Mouse (Mus musculus) heart, embryonic 11.5 days (tissue): Measurements from ENCODE around the gene Gm13287. TPM values are rescaled to one million over a fixed set of nuclear protein-coding genes. Genes with fewer than 3 reads are reported as not detected.
"Not testable (repeated sequence)": the region's sequence is repeated elsewhere in the genome, so short reads cannot be mapped to it uniquely, and the experiment has no call there.

ENCODE experiments used
- ATAC-seq: fragments of 200-750 bp; cut with Nextera tagmentation; replicated peaks from 2 replicates; pipeline ENCODE4 v1.8.0; 2017; ENCODE audit warnings: moderate library complexity; ENCODE audit not compliant: insufficient number of reproducible peaks, low FRiP score, low TSS enrichment
- H3K27ac ChIP-seq: fragments of 300-500 bp; sonication (generic); 2 replicates; pipeline ENCODE4 v1.5.1; 2014; ENCODE audit warnings: mild to moderate bottlenecking, low read depth, low read length
- H3K27me3 ChIP-seq: fragments of 300-500 bp; sonication (generic); 2 replicates; pipeline ENCODE4 v1.6.1; 2014; ENCODE audit warnings: mild to moderate bottlenecking, low read length, mixed read lengths; ENCODE audit not compliant: control insufficient read depth, insufficient read depth
- H3K36me3 ChIP-seq: fragments of 300-500 bp; sonication (generic); 2 replicates; pipeline ENCODE4 v1.6.1; 2014; ENCODE audit warnings: mild to moderate bottlenecking, low read length, moderate library complexity, mixed read lengths; ENCODE audit not compliant: control insufficient read depth, insufficient read depth
- H3K4me1 ChIP-seq: fragments of 300-500 bp; sonication (generic); 2 replicates; pipeline ENCODE4 v1.6.1; 2014; ENCODE audit warnings: low read length; ENCODE audit not compliant: control insufficient read depth, insufficient read depth
- H3K4me2 ChIP-seq: fragments of 300-500 bp; sonication (generic); 2 replicates; pipeline ENCODE4 v1.6.1; 2014; ENCODE audit warnings: mild to moderate bottlenecking, moderate library complexity
- H3K4me3 ChIP-seq: fragments of 300-500 bp; sonication (generic); 2 replicates; pipeline ENCODE4 v1.5.1; 2014; ENCODE audit warnings: low read depth, low read length
- H3K9ac ChIP-seq: fragments of 300-500 bp; sonication (generic); 2 replicates; pipeline ENCODE4 v1.6.1; 2014; ENCODE audit warnings: mild to moderate bottlenecking, low read depth, low read length, moderate library complexity
- H3K9me3 ChIP-seq: fragments of 300-500 bp; sonication (generic); replicated peaks from 2 replicates; pipeline ENCODE4 v1.6.1; 2016; ENCODE audit warnings: low read length; ENCODE audit not compliant: control insufficient read depth
- WGBS: fragments of 180-500 bp; shearing (Covaris S2); extraction: QIAGEN DNeasy Blood & Tissue Kit; methylation state at CpG from one replicate; pipeline ENCODE4 v1.1.7; 2014; ENCODE audit not compliant: insufficient replicate concordance; 5-methylcytosine and 5-hydroxymethylcytosine counted together
- polyA plus RNA-seq: library from polyadenylated mRNA; unstranded; fragments of >200 nt; fragmentation: Nextera tagmentation; extraction: Ambion mirVana; gene quantifications from 2 replicates; pipeline ENCODE4 v1.2.1, GENCODE M21; 2014

The Gm13287 gene
- polyA plus RNA-seq = not detected in 2 replicates

DNA sequence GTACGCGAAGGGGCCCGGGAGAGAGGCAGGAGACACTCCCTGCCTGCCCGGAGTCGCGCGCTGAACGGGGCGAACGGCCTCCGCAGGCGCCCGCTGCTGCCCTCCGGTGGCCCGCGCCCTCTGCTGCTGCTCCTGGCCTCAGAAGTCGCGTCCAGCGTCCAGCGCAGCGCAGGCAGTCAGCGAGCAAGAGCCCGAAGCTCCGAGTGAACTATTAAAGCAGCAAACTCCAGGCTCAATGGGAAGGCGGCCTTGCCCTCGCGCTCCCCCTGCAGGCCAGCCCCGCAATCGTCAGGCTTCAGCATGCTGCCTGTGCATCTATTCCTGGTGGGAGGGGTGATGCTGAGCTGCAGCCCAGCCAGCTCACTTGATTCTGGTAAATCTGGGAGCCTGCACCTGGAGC lies at the start of gene Gm13287:
Gene Gm13287, plus strand, starts transcription at position 301 of the 400 bp plus-strand sequence.
- not testable (repeated sequence) for H3K9ac ChIP-seq, H3K9me3 ChIP-seq, H3K4me3 ChIP-seq, ATAC-seq, H3K36me3 ChIP-seq, H3K27ac ChIP-seq, H3K4me1 ChIP-seq, H3K27me3 ChIP-seq
- no CpG with 5 or more reads among the region's 29 CpGs for WGBS
- H3K4me2 ChIP-seq = peak within 1 kb of the TSS; percentile 27; the same call in 1 of the 2 replicates

DNA sequence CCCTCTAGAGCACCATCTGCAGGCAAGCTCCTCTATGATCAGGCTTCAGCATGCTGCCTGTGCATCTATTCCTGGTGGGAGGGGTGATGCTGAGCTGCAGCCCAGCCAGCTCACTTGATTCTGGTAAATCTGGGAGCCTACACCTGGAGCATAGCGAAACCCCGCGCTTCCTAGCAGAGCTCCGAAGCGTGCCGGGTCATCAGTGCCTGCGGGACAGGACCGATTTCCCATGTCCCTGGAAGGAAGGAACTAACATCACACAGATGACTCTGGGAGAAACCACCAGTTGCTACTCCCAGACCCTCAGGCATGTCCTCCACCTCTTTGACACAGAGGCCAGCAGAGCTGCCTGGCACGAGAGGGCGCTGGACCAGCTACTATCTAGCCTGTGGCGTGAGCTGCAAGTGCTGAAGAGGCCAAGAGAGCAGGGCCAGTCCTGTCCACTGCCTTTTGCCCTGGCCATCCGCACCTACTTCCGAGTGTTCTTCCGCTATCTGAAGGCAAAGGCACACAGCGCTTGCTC lies 48.2 kb upstream of the Gm13287 start, which contains the start of gene Gm13271:
Gene Gm13271, plus strand, starts transcription at position 51 of the 523 bp plus-strand sequence.
- ATAC-seq, H3K4me1 ChIP-seq, H3K9me3 ChIP-seq, H3K4me3 ChIP-seq, H3K27me3 ChIP-seq, H3K27ac ChIP-seq, H3K36me3 ChIP-seq, H3K4me2 ChIP-seq, H3K9ac ChIP-seq: not testable (repeated sequence)
- WGBS = 54% methylated on average over 14 of the region's 15 CpGs

GRCm38 (mm10) chr4:88756581-88757513 lies 46.2 kb upstream of the Gm13287 start:
- WGBS = 13% methylated on average over 28 of the region's 31 CpGs
- Histone ChIP-seq H3K4me3 (peak overlapping the region; percentile 51), H3K4me2 (peak overlapping the region; percentile 69), H3K9ac (peak overlapping the region; percentile 82), H3K27ac (peak overlapping the region; percentile 94)
- not testable (repeated sequence) for H3K36me3 ChIP-seq, H3K9me3 ChIP-seq, H3K4me1 ChIP-seq, H3K27me3 ChIP-seq, ATAC-seq

- not testable (repeated sequence) for H3K9me3 ChIP-seq, H3K27me3 ChIP-seq, H3K9ac ChIP-seq, H3K4me1 ChIP-seq, H3K36me3 ChIP-seq
- under 1% methylated on average over 18 of the region's 21 CpGs for WGBS
- Histone ChIP-seq H3K4me2 (peak overlapping the region; percentile 69), H3K4me3 (peak overlapping the region; percentile 51), H3K27ac (peak overlapping the region; percentile 94)
- peak; percentile 93 for ATAC-seq
These were observed 45.4 kb upstream of the Gm13287 start for GRCm38 (mm10) chr4:88757628-88758031.

DNA sequence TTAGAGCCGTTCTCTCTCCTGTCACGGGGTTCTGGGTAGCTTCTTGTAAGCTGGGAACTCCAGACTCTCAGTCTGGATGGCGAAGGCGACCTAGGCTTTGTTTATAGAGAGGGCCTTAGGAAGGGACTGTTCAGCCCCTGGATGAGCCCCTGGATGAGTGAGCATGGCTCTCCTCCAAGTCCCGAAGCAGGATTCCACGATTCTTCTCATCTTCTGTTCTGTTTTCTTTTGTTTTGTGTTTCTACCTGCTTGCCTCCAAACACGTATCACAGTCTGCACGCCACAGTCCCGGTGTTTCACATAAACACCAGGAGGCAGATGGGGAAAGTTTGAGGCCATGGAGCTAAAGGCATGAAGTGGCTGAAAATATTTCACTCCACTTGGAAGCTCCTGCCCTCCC lies 44.3 kb upstream of the Gm13287 start:
- H3K4me1 ChIP-seq, H3K27ac ChIP-seq, H3K9me3 ChIP-seq, H3K9ac ChIP-seq, H3K4me3 ChIP-seq, H3K36me3 ChIP-seq, H3K27me3 ChIP-seq, H3K4me2 ChIP-seq, ATAC-seq: not testable (repeated sequence)
- WGBS = 82% methylated on average over 7 of the region's 9 CpGs

DNA sequence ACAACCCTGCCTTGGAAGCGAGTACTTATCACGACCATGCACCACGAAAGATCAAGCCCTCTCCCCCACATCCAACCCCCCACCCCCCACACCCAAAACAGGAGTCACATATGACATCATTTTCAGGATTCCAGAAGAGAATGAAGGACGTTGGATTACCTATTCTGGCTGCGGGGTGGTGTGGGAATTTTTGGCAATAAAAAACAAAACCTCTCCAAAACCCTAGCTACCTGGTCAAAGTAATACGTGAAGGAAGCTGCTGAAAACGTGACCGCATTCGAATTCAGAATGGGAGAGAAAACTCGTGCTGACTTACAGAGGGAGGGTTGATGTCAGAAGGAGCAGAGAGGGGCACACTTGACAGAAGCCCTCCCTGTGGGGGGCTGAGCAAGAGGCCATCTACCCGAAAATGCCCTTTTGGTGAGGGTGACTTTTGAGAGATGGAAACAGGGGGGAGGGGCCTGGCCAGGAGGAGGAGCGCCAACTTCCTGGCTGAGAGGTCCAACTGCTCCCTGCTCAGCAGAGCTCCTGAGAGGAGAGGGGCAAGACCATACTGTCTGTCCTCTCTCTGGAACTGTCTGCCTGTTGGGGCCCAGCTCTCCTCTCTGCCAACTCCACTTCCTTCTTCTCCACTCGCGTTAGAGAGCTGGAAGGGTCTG lies 43.3 kb upstream of the Gm13287 start, which contains the start of gene Gm13283:
Gene Gm13283, plus strand, starts transcription at position 510 of the 659 bp plus-strand sequence.
- not testable (repeated sequence) for H3K36me3 ChIP-seq, H3K4me1 ChIP-seq, H3K9ac ChIP-seq, ATAC-seq, H3K9me3 ChIP-seq, H3K27me3 ChIP-seq
- peak within 1 kb of the TSS; percentile 27; the same call in 1 of the 2 replicates for H3K4me3 ChIP-seq
- H3K4me2 ChIP-seq = peak within 1 kb of the TSS; percentile 49
- peak within 1 kb of the TSS; percentile 29; the same call in 1 of the 2 replicates for H3K27ac ChIP-seq
- 20% methylated on average over 7 of the region's 14 CpGs for WGBS

- Histone ChIP-seq H3K4me2 (peak overlapping the region; percentile 49), H3K27ac (peak overlapping the region; percentile 29; the same call in 1 of the 2 replicates), H3K4me3 (peak overlapping the region; percentile 27; the same call in 1 of the 2 replicates)
- not testable (repeated sequence) for H3K9me3 ChIP-seq, H3K4me1 ChIP-seq, H3K36me3 ChIP-seq, H3K27me3 ChIP-seq, ATAC-seq, H3K9ac ChIP-seq
- WGBS = 0% methylated on average over 24 of the region's 28 CpGs
These were observed 42.6 kb upstream of the Gm13287 start for GRCm38 (mm10) chr4:88760431-88760830.

DNA sequence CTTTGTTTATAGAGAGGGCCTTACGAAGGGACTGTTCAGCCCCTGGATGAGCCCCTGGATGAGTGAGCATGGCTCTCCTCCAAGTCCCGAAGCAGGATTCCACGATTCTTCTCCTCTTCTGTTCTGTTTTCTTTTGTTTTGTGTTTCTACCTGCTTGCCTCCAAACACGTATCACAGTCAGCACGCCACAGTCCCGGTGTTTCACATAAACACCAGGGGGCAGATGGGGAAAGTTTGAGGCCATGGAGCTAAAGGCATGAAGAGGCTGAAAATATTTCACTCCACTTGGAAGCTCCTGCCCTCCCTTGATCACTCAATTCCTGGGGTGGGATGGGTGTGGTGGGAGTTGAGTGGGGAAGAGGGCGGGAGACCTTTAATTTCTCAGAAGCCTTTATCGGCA lies 41.3 kb upstream of the Gm13287 start:
- not testable (repeated sequence) for H3K27me3 ChIP-seq, H3K4me3 ChIP-seq, H3K9ac ChIP-seq, H3K4me1 ChIP-seq, H3K4me2 ChIP-seq, H3K9me3 ChIP-seq, H3K27ac ChIP-seq, ATAC-seq, H3K36me3 ChIP-seq
- 69% methylated on average over 6 of the region's 8 CpGs for WGBS
